Mouse (Mus musculus) CH12F3 (cell line): ENCODE results near the gene Cdc25b.

Experiments
- in situ Hi-C: fragments of 300-500 bp; cut with MboI; formaldehyde crosslinking; loops from 2 replicates; pipeline ENCODE4 v1.14.3; 2020; ENCODE audit warnings: low sequenced_read_pairs

The Cdc25b gene

DNA sequence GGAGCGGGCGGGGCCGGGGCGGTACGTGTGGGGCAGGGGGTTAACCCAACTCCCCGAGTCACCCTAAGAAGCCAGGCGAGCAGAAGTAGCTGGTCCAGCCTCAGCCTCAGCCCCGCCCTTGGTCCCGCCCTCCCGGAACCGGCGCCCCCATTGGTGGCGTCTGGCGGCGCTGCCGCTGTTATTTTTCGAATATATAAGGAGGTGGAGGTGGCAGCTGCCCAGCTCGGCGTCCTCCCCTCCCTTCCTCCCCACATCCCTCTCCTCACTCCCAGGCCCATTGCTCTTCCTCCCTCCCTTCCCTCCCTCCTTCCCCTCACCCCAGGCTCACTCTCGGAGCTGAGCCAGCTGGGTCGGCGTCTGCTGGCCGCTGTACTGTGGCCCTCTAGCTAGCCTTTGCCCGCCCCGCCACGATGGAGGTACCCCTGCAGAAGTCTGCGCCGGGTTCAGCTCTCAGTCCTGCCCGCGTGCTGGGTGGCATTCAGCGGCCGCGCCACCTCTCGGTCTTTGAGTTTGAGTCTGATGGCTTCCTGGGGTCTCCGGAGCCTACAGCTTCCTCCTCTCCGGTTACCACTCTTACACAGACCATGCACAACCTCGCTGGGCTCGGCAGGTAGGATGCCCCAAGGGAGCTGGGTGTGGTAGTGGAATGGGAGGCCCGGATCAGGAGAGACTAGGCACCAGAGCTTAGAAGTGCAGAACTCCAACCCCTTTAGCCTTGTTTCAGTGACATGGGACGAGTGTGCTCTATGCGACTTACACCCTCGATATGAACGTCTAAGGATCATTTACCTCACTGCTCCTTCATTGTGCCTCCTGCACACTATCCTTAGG lies at the start of gene Cdc25b, which contains the start of gene Spef1:
Gene Cdc25b (plus strand): TSS at position 179 of the 831 bp plus-strand sequence.
Gene Spef1 (minus strand): TSS at position 512 of the 831 bp plus-strand sequence.
- in situ Hi-C loops = no loop called here

DNA sequence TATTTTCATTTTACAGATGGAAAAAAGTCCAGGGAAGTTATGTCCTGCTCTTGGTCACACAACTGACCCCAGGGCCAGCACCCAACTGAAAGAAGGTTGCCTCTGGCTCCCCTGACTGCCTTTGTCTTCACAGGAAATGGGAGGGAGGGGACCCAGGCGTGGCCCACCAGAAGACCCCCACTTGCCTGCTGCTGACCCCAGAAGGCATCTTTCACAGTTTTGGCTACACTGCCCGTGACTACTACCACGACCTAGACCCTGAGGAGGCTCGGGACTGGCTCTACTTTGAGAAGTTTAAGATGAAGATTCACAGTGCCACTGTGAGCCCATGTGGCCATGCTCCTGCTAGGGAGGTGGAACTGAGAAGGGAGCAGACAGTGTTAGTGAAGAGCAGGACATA lies 48.5 kb upstream of the Cdc25b start:
- in situ Hi-C loops = no loop called here

DNA sequence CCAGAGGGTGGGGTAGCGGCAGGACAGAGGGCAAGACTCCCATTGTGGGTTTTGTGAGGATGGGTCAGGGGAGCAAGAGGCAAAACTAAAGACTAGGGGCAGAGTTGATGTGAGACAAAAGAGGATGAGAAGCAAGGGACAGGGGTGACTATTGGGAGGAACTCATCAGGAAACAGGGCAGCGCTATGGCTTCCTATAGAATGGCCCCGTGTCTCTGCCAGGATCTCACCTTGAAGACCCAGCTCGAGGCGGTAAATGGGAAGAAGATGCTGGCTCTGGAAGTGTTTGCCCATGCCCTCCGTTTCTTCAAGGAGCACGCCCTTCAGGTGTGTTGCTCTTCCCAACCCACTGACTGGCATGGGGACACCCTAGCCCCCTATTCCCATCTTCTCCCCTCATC lies 48.0 kb upstream of the Cdc25b start:
- in situ Hi-C loops = no loop called here

DNA sequence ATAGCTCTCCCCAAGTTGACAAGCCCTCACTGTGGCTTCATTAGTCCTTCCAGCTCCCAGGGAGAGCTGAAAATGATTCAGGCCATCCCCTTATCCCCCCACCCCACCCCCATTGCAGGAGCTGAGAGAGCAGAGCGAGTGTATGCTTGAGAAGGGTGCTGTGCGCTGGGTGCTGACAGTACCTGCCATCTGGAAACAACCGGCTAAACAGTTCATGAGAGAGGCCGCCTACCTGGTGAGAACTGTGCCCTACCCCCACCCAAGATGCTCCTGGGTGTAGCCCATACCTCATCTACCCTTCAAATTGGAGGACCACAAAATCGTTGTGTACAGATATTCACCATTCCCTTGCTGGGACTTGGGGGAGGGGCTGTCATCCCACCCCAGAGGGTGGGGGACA lies 47.5 kb upstream of the Cdc25b start:
- in situ Hi-C loops = no loop called here

DNA sequence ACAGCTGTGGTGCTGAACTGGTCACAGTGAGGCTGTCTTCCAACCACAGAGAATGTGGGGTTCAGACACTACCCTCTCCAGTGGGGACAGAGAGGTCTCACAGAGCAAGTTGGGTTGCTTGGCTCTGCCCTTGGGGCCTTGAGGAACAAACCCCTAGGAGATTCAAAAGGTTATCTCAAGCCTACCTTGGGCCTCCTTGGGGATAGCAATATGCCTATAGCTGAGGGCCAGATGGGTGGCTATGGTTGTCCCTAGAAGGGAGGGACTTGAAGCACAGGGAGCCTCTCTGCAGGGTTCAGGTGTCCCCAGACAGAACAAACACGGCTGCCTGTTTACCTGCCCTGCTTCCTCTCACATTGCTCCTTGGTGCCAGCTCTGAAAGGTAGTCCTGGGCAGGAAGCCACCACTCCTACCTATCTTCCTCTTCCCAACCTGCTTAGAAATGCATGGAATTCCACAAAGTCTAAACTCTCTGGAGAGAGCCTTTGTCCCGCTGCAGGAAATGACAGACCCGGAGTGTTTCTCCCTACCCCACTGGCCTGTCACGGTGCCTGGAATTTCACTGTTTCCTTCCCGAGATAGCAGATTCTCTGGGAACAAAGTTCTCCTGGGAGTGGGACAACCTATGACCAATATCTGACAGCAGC lies 46.7 kb upstream of the Cdc25b start:
- in situ Hi-C loops = no loop called here

DNA sequence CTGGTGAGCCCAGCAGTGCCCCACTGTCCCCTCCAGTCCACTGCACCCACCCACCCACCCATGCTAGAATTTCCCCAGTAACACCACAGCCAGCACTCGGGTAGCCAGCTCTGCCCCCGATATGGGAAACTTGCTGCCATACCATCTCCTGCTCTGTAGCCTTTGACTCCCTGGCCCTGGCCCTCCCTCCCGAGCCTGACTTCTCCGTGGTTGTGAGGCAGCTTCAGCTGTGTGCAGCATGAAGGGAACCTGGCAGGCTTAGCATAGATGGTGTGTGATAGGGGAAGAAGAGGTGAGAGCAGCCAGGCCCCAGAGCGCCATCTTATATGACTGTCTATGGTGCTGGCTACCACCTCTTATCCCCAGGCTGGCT lies 46.2 kb upstream of the Cdc25b start:
- in situ Hi-C loops = no loop called here

DNA sequence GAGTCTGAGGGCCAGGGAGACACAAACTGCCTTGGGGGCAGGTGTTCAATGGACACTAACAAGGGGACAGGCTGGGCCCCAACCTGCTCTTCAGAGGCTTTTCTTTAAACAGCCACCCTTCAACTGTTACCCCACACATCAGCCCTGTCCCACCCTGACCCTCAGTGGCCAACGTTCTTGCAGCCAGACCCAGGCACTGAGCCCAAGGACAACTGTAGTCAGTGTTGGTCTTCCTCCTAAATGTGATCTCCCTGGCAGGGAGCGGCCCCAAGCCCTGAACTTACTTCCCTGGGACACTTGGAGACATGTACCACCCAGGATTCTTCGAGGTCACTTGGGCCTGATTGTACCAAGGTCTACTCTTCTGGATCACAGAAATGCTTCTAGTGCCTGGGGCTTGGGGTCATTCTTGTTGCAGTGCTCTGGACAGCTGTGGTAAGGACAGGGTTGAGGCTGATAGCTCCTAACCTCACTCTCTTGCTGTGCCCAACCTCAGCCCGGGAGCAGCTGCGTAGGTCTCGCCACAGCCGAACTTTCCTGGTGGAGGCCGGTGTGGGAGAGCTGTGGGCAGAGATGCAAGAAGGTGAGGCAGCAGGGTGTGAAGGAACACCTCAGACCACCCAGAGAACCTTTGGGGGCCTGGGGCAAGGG lies 45.3 kb upstream of the Cdc25b start:
- in situ Hi-C loops = no loop called here

DNA sequence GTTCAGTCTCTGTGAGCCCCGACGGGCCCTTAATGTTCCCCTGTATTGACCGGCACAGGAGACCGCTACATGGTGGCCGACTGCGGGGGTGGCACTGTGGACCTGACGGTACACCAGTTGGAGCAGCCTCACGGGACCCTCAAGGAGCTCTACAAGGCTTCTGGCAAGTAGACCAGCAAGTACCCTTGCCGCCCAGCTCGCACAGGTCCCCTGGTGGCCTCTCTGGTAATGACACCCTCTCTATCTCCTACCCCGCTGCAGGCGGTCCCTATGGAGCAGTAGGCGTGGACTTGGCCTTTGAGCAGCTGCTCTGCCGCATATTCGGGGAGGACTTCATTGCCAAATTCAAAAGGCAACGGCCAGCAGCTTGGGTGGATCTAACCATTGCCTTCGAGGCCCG lies 44.2 kb upstream of the Cdc25b start:
- in situ Hi-C loops = no loop called here

DNA sequence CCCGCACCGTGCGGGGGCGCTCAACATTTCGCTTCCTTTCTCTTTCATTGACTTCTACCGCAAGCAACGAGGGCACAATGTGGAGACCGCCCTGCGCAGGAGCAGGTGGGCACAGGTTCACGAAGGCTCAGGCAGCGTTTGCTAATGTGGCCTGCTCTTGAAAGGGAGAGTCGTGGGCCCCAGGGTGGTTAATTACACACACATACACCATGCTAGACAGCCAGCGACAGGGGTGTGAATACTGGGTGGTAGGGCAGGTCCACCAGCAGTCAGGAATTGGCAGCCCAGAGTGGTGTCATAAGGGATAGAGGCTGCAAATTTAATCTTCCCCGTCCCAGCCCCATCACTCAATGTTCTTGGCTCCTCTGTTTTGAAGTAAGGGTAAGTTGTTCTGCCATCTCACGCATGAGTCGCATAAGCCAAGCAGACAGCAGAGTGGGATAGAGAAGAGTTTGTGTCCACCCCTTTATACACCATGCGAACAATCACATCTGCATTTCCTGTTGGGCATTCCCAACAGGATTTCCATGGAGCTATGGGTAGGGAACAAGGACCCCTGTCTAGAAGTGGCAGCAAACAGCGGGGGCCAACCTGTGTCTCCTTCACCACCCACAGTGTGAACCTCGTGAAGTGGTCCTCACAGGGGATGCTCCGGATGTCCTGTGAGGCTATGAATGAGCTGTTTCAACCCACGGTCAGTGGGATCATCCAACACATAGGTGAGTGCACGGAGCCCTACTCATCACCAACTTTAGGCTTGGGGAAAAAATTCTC lies 43.6 kb upstream of the Cdc25b start:
- in situ Hi-C loops = no loop called here

DNA sequence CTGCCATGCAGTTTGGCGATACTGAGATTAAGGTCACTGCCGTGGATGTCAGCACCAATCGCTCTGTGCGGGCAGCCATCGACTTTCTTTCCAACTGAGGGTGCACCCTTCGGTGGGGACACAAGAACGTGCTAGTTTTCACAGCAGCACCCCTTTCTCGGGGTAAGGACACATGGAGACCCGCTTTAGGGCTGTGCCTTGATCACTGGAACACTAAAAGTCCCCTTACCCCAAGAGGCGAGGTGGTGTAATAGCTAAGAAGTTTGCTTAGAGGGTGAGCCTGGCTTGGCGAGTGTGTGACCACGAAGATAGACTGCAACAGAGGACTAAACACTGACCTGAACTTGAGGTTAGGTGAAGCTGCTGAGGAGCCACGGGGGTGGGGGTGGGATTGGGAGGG lies 41.6 kb upstream of the Cdc25b start:
- in situ Hi-C loops = no loop called here

DNA sequence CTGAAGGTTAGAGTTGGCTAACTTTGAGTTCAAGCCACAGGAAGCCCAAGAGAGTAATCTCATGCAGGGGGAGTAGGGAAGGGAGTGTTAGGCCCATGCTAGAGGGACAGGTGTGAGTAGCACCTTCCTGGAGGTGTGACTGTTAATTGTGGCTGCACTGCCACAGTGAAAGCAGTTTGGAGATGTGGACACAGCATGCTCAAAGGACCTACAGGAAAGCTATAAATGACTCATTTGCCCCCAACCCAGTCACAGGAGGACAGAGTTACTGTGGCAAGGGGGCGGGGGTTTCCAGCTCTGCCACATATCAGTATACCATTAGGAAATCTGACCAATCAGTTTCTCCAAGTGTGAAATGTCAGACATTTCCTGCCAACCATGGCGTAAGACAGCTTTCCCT lies 41.2 kb upstream of the Cdc25b start:
- in situ Hi-C loops = no loop called here

DNA sequence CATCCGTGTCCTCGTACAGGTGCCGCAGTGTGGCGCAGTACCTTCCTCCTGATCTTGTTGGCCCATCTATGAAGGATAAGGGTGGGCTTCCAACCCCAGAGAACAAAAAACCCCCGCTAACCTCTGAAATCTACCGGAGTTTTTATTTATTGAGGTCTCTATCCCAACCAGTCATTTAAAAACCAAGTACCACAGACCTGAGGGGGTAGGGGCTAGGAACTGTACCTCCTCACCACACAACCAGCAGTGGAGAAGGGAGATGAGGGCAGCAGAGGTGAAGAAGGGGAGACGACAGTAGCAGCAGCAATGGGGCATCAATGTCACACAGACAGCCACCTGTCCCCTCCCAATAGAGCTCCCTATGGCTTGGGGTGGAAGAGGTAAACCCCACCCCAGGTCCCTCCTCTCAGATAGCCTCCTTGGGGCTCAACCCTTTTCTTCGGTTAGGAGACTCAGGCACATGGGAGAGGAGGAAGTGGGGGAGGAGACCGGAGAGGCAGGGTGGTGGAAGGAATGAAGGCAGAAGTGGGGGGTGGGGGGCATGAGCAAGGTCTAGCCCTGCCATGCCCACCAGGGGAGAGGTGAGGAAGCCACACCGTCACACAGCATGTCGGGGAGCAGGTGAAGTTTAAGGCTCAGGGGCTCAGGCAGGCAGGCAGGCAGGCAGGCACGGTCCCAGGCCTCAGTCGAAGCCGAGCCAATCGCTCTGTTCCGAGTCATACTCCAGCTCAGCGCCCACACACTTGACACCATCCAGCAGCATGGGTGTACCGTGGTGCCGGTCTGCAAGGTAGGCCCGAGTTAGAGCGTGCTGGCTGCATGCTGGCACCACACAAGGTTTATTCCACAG lies 40.3 kb upstream of the Cdc25b start:
- in situ Hi-C loops = no loop called here

DNA sequence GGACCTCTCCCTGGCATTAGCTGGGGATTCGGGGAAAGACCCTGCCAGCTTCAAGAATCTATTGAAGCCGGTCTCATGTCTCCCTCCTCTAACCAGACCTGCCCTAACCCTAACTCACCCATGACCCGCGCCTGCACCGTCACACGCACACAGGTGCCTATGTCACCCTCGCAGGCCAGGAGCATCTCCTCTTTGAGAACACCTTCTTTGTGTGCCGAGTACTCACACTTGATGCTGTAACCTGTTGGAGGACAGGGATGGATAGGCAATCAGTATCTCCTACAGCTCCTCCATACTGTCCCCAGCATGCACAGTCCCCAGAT lies 39.7 kb upstream of the Cdc25b start:
- in situ Hi-C loops = no loop called here

DNA sequence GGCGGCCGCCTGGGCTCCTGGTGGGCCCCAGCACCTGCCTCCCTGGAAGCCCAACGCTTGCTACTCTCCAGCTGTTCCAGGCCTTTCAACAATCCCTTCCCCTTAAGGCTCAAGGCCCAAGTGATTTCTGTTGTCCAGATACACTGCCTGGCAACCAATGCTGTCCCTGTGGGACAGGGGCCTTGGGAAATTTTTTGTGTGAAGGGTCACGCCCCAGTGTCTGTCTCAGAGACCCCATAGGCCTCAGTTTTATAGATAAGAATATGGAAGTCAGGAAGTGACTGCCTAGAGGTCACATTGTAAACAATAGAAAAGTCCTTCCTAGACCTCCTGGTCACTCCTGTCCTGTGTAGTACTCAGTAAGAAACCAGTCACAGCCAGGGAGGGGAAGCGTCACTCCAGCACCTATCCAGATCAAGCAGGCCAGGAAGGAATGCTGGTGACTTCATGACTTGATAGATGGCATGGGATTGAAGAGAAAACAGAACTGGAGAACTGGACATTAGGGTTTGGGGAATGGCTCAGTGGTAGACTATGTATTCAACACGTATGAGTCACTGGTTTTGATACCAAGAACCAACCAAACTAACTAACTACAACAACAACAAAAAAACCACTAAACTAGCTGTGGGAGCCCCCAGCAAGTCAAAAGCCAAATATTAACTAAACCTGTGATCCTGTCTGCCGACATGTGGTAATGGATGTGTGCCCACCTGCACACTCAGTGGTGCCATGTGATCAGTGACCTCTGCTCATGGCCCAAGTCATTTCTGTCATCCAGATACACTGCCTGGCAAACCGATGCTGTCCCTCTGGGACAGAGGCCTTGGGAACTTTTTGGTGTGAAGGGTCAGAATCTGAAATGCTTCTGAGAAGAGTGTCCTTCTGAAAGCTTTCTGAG lies 38.1 kb upstream of the Cdc25b start:
- in situ Hi-C loops = no loop called here

DNA sequence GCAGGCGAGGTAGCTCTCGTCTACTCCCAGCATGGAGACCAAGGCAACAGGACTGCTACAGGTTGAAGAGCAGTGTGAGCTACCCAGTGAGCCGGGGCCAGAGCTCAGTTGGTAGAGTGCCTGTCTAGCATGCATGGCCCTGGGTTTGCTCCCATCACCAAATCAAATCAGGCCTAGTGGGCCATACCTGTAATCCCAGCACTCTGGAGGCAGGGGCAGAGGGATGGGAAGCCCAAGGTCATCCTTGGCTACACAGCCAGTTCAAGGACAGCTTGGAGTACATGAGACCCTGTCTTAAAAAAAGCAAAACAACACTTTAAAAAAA lies 37.5 kb upstream of the Cdc25b start:
- in situ Hi-C loops = no loop called here

DNA sequence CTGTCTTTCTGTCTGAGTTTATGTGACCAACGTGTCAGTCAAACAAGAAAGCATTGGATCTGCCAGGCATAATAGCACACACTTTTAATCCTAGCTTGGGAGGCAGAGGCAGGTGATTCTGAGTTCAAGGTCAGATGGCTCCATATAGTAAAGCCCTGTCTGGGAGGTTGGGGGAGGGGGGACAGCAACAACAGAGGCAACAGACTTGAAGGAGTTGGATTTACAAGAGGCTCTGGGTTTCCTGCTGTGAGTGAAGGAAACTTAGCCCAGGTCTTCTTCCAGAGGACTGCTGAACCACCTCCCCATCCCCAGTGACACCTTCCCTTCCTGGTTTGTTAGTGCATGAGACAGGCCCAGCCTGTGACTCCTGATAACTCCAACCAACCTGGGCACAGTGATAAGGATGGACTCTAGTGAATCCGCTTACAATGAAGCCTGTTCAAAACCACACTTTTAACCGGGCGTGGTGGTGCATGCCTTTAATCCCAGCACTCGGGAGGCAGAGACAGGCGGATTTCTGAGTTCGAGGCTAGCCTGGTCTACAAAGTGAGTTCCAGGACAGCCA lies 34.5 kb upstream of the Cdc25b start:
- in situ Hi-C loops = no loop called here

DNA sequence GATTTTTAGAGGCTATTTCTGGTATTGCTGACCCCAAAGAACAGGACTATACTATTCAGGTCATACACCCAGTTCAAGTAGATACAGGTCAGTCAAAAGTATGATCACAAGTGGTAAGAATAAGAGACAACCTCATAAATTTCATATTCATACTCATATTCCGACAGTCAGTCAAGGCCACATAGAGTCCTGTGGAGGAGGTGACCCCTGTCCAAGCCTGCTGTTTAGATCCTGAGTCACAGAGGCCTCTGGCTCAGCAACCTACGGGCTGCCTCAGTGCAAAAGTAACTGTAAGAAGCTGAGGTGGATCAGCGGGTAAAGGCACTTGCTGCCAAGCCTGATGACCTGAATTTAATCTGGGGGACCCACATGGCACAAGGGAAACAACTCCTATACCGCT lies 32.7 kb upstream of the Cdc25b start:
- in situ Hi-C loops = no loop called here

DNA sequence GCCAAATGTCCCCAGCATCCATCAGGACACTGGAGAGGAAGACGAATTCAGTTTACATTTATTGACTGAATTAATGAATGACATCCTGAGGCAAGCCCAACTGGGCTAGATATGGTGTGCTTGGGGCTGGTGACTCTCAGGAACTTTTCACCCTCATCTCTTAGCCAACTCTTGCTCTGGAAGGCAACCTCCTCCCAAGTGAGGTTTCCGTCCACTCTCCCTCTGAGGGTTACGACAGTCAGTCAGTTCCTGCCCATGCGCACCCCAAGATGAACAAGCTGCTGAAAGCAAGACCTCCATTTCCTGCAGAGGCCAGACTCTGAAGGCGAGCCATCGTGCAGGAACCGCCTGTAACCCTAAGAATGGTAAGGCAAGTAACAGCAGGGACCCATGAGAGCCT lies 29.8 kb upstream of the Cdc25b start:
- in situ Hi-C loops = no loop called here

DNA sequence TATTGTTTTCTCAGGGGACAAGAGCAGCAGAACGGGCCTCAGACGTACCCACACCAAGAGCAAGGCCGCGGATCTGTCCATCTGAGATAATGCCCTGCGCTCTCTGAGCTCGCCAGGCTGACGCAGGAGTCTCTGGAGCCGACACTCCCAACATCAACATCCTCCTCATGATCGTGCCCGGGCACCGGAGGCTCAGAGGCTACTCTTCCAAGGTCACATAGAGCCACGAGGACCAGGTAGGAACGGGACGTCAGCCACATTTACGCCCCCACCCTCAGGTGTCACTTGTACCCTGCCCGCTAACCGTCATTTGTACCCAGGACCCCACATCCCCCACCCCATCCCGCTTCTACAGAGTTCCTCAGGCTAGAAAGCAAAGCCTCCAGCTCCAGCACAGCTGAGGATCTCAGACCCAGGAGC lies 27.2 kb upstream of the Cdc25b start:
- in situ Hi-C loops = no loop called here
